Mouse (Mus musculus) heart, postnatal 0 days (tissue): ENCODE measurements at regions not wholly inside any gene's neighbourhood (a gene's known extent, or its start where the extent isn't known, plus 50 kb on each side); places are given as distances from the start of the nearest gene placed in this dataset.
A peak's percentile ranks its signal among the peaks of the same experiment; 100 is the strongest.

Source experiments
- ATAC-seq: fragments of 200-750 bp; cut with Nextera tagmentation; 2 replicates; pipeline ENCODE4 v1.8.0; 2017; ENCODE audit warnings: low read depth, moderate number of reproducible peaks, moderate library complexity; ENCODE audit not compliant: insufficient read depth
- DNase-seq: peaks from one replicate; pipeline ENCODE4 v3.0.0-alpha.2; 2016; ENCODE audit warnings: low spot score
- H3K27ac ChIP-seq: fragments of 300-500 bp; sonication (generic); 2 replicates; pipeline ENCODE4 v1.5.1; 2014; ENCODE audit warnings: low read depth, mild to moderate bottlenecking
- H3K27me3 ChIP-seq: fragments of 300-500 bp; sonication (generic); 2 replicates; pipeline ENCODE4 v1.6.1; 2014; ENCODE audit warnings: low read length, mixed read lengths; ENCODE audit not compliant: control insufficient read depth, insufficient read depth
- H3K36me3 ChIP-seq: fragments of 300-500 bp; sonication (generic); replicated peaks from 2 replicates; pipeline ENCODE4 v1.6.1; 2014; ENCODE audit warnings: low read length, mixed read lengths; ENCODE audit not compliant: control insufficient read depth, insufficient read depth
- H3K4me1 ChIP-seq: fragments of 300-500 bp; sonication (generic); 2 replicates; pipeline ENCODE4 v1.6.1; 2014; ENCODE audit warnings: antibody characterized with exemption; ENCODE audit not compliant: control insufficient read depth, insufficient read depth
- H3K4me2 ChIP-seq: fragments of 300-500 bp; sonication (generic); 2 replicates; pipeline ENCODE4 v1.6.1; 2014; ENCODE audit warnings: low read depth, mild to moderate bottlenecking, low read length, moderate library complexity
- H3K4me3 ChIP-seq: fragments of 300-500 bp; sonication (generic); 2 replicates; pipeline ENCODE4 v1.5.1; 2014; ENCODE audit warnings: low read depth, low read length
- H3K9ac ChIP-seq: fragments of 300-500 bp; sonication (generic); replicated peaks from 2 replicates; pipeline ENCODE4 v1.6.1; 2014; ENCODE audit warnings: low read depth, low read length, mixed read lengths
- H3K9me3 ChIP-seq: fragments of 300-500 bp; sonication (generic); replicated peaks from 2 replicates; pipeline ENCODE4 v1.6.1; 2016; ENCODE audit warnings: low read length; ENCODE audit not compliant: control insufficient read depth
- CTCF ChIP-seq: IDR thresholded peaks from 2 replicates; pipeline ENCODE4 v1.5.1; 2016; ENCODE audit warnings: antibody characterized with exemption, control low read depth, low read depth
- EP300 ChIP-seq: IDR thresholded peaks from 2 replicates; pipeline ENCODE4 v1.6.1; 2016; ENCODE audit warnings: antibody characterized with exemption, low read depth
- WGBS: fragments of 180-500 bp; shearing (Covaris S2); extraction: QIAGEN DNeasy Blood & Tissue Kit; methylation state at CpG from one replicate; pipeline ENCODE4 v1.1.7; 2014; 5-methylcytosine and 5-hydroxymethylcytosine counted together

- Histone ChIP-seq H3K4me1 (no peaks in the 10 kb centered on the region), H3K36me3 (no peaks in the 10 kb centered on the region), H3K27me3 (no peaks in the 10 kb centered on the region), H3K4me3 (no peak overlapping the region), H3K4me2 (no peak overlapping the region), H3K9ac (no peak overlapping the region), H3K27ac (no peak overlapping the region), H3K9me3 (no peaks in the 10 kb centered on the region)
- DNase-seq (no peak), ATAC-seq (no peak)
- TF ChIP-seq EP300 = no peak
- TF ChIP-seq CTCF = no peak
- 75% methylated on average over 2 of the region's 2 CpGs for WGBS
Measured at GRCm38 (mm10) chr16:71952879-71953406, 355.2 kb upstream of the Robo1 start.

- Histone ChIP-seq H3K36me3 (no peaks in the 10 kb centered on the region), H3K27ac (no peak overlapping the region), H3K27me3 (no peaks in the 10 kb centered on the region), H3K4me1 (no peaks in the 10 kb centered on the region), H3K4me2 (no peak overlapping the region), H3K9me3 (no peaks in the 10 kb centered on the region), H3K9ac (no peak overlapping the region), H3K4me3 (no peak overlapping the region)
- no peak for DNase-seq
- ATAC-seq = no peak
- TF ChIP-seq CTCF = no peak
- TF ChIP-seq EP300 = no peak
Measured at GRCm38 (mm10) chr16:71963579-71963978, 344.5 kb upstream of the Robo1 start.

GRCm38 (mm10) chr16:71973811-71974210 lies 334.3 kb upstream of the Robo1 start:
- TF ChIP-seq EP300 (no peak), CTCF (no peak)
- Histone ChIP-seq H3K27ac (no peak overlapping the region), H3K4me3 (no peak overlapping the region), H3K27me3 (no peaks in the 10 kb centered on the region), H3K9me3 (no peaks in the 10 kb centered on the region), H3K4me2 (no peak overlapping the region), H3K4me1 (no peaks in the 10 kb centered on the region), H3K9ac (no peak overlapping the region), H3K36me3 (no peaks in the 10 kb centered on the region)
- 64% methylated on average over 2 of the region's 2 CpGs for WGBS
- ATAC-seq (no peak), DNase-seq (no peak)

GRCm38 (mm10) chr16:71997634-71998278 lies 310.4 kb upstream of the Robo1 start:
- ATAC-seq (no peak), DNase-seq (no peak)
- Histone ChIP-seq H3K27me3 (no peaks in the 10 kb centered on the region), H3K4me2 (no peak overlapping the region), H3K4me1 (no peaks in the 10 kb centered on the region), H3K9ac (no peak overlapping the region), H3K9me3 (no peaks in the 10 kb centered on the region), H3K4me3 (no peak overlapping the region), H3K36me3 (no peaks in the 10 kb centered on the region), H3K27ac (no peak overlapping the region)
- WGBS = 83% methylated on average over 3 of the region's 3 CpGs
- TF ChIP-seq EP300 (no peak), CTCF (no peak)

- Histone ChIP-seq H3K4me3 (peak overlapping the region; percentile 40), H3K4me1 (peaks cover 7% of the 10 kb centered on the region; the same call in 1 of the 2 replicates), H3K27ac (no peak overlapping the region), H3K9me3 (no peaks in the 10 kb centered on the region), H3K36me3 (no peaks in the 10 kb centered on the region), H3K4me2 (peak overlapping the region; percentile 61), H3K27me3 (peaks cover 16% of the 10 kb centered on the region), H3K9ac (no peak overlapping the region)
- WGBS = 4% methylated on average over 27 of the region's 27 CpGs
- no peak for ATAC-seq
- no peak for DNase-seq
- no peak for TF ChIP-seq EP300
- TF ChIP-seq CTCF = no peak
Measured at GRCm38 (mm10) chr16:72027404-72028215, 280.5 kb upstream of the Robo1 start.
